Mouse (Mus musculus): ENCODE measurements around the gene Fsd1.

Gene Fsd1

GRCm38 (mm10) chr17:56032127-56032733 is 45.9 kb downstream of the Fsd1 start:
- no peak for DNase-seq

- peak; percentile 38 for DNase-seq
Measured at GRCm38 (mm10) chr17:56032831-56033230, 46.5 kb downstream of the Fsd1 start.

- no peak for DNase-seq
Measured at GRCm38 (mm10) chr17:56034040-56034725, 47.9 kb downstream of the Fsd1 start.

GRCm38 (mm10) chr17:56034726-56035100 is 48.4 kb downstream of the Fsd1 start:
- no peak for DNase-seq

- no peak for DNase-seq
Measured at GRCm38 (mm10) chr17:56035216-56035615, 48.9 kb downstream of the Fsd1 start.

- DNase-seq = peak; percentile 98
Measured at GRCm38 (mm10) chr17:56036176-56036900, 50.0 kb downstream of the Fsd1 start, which contains the start of gene Sh3gl1. Sh3gl1 (minus strand) TSS chr17:56036635.

GRCm38 (mm10) chr17:56036901-56037287 is 50.6 kb downstream of the Fsd1 start:
- DNase-seq = no peak

- no peak for DNase-seq
Measured at GRCm38 (mm10) chr17:56038583-56039261, 52.4 kb downstream of the Fsd1 start.

GRCm38 (mm10) chr17:56039345-56039744 is 53.0 kb downstream of the Fsd1 start:
- DNase-seq = no peak

- peak; percentile 99 for DNase-seq
Measured at GRCm38 (mm10) chr17:56040030-56040856, 53.9 kb downstream of the Fsd1 start, which contains the start of gene Chaf1a. Chaf1a (plus strand) TSS chr17:56040439.

- DNase-seq = no peak
Measured at GRCm38 (mm10) chr17:56040857-56041163, 54.5 kb downstream of the Fsd1 start.

All from lung, postnatal 36 days (tissue).